Mouse (Mus musculus) hindbrain, embryonic 15.5 days (tissue): Measurements from ENCODE around the gene Pigo. TPM values are rescaled to one million over a fixed set of nuclear protein-coding genes. Genes with fewer than 3 reads are reported as not detected.

Experiments
- ATAC-seq: fragments of 200-750 bp; cut with Nextera tagmentation; 2 replicates; pipeline ENCODE4 v1.8.0; 2017; ENCODE audit warnings: low read depth, moderate number of reproducible peaks, moderate TSS enrichment; ENCODE audit not compliant: low FRiP score
- H3K27ac ChIP-seq: fragments of 300-500 bp; sonication (generic); replicated peaks from 2 replicates; pipeline ENCODE4 v1.5.1; 2015; ENCODE audit warnings: mild to moderate bottlenecking, inconsistent platforms
- H3K27me3 ChIP-seq: fragments of 300-500 bp; sonication (generic); 2 replicates; pipeline ENCODE4 v1.6.1; 2015; ENCODE audit warnings: control low read depth, inconsistent platforms
- H3K36me3 ChIP-seq: fragments of 300-500 bp; sonication (generic); 2 replicates; pipeline ENCODE4 v1.6.1; 2015; ENCODE audit warnings: control low read depth, inconsistent platforms
- H3K4me1 ChIP-seq: fragments of 300-500 bp; sonication (generic); replicated peaks from 2 replicates; pipeline ENCODE4 v1.6.1; 2015; ENCODE audit warnings: control low read depth, inconsistent platforms
- H3K4me2 ChIP-seq: fragments of 300-500 bp; sonication (generic); 2 replicates; pipeline ENCODE4 v1.6.1; 2015; ENCODE audit warnings: moderate library complexity, mild to moderate bottlenecking, inconsistent platforms
- H3K4me3 ChIP-seq: fragments of 300-500 bp; sonication (generic); 2 replicates; pipeline ENCODE4 v1.5.1; 2015; ENCODE audit warnings: mild to moderate bottlenecking, inconsistent platforms
- H3K9ac ChIP-seq: fragments of 300-500 bp; sonication (generic); 2 replicates; pipeline ENCODE4 v1.6.1; 2015; ENCODE audit warnings: inconsistent platforms
- H3K9me3 ChIP-seq: fragments of 300-500 bp; sonication (generic); 2 replicates; pipeline ENCODE4 v1.6.1; 2016; ENCODE audit warnings: control low read depth, inconsistent platforms
- WGBS: fragments of 180-500 bp; shearing (Covaris S2); methylation state at CpG from one replicate; pipeline ENCODE4 v1.1.7; 2015; 5-methylcytosine and 5-hydroxymethylcytosine counted together
- polyA plus RNA-seq: library from polyadenylated mRNA; unstranded; fragments of >200 nt; fragmentation: Nextera tagmentation; extraction: Ambion mirVana; gene quantifications from 2 replicates; pipeline ENCODE4 v1.2.1, GENCODE M21; 2015

Gene Pigo
- polyA plus RNA-seq, 1 experiment from 2014 or later: 28.9 TPM

DNA sequence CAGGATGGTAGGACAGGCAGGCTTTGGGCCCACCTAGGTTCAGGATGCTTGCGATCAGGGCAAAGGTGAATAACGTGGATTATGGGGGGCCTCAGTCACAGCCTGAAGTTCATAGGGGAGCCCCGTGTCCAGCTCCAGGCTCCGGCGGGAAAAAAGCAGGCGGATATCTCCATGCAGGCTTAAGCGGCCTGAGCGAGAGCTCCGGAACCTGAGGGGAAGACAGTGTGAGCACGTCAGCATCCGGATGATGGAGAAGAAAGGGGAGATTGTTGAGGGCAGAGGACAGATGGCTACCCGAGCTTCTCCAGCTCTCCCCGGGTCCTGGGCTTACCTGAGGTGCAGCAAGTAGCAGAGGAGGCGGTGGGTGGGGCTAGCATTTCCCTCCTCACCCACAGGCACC is 7.9 kb upstream of the Pigo start:
- H3K4me1 ChIP-seq: peaks cover 39% of the 10 kb centered on the region
- ATAC-seq: no peak
- no peak overlapping the region for H3K9ac ChIP-seq
- H3K9me3 ChIP-seq: no peaks in the 10 kb centered on the region
- no peak overlapping the region for H3K4me3 ChIP-seq
- no peak overlapping the region for H3K4me2 ChIP-seq
- no peaks in the 10 kb centered on the region for H3K27me3 ChIP-seq
- WGBS: 85% methylated on average over 14 of the region's 14 CpGs
- no peak overlapping the region for H3K27ac ChIP-seq
- peaks cover 38% of the 10 kb centered on the region for H3K36me3 ChIP-seq

DNA sequence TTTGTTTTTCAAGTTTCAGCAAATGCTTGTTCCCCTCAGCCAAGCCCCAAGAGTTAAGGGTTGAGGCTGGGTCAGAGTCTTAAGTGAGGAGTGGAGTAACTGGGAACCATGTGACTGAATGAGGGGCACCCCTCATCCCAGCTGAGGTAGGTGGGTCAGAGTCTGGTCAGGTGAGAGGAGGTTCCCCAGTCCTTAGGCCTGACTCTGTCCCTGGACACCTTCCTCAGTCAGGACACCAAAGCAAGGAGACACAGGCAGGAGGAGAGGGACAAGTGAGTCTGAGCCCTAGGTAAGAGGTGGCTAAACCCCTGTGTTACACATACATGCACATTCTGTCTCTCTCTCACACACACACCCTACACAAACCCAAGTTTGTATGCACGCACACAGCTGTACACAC is 6.9 kb upstream of the Pigo start:
- no peak overlapping the region for H3K9ac ChIP-seq
- H3K4me3 ChIP-seq: no peak overlapping the region
- peaks cover 29% of the 10 kb centered on the region for H3K4me1 ChIP-seq
- 100% methylated on average over 1 of the region's 1 CpGs for WGBS
- peaks cover 44% of the 10 kb centered on the region for H3K36me3 ChIP-seq
- H3K27ac ChIP-seq: peak overlapping the region; percentile 84; the same call in 1 of the 2 replicates
- no peak for ATAC-seq
- H3K4me2 ChIP-seq: no peak overlapping the region
- H3K27me3 ChIP-seq: no peaks in the 10 kb centered on the region
- no peaks in the 10 kb centered on the region for H3K9me3 ChIP-seq

DNA sequence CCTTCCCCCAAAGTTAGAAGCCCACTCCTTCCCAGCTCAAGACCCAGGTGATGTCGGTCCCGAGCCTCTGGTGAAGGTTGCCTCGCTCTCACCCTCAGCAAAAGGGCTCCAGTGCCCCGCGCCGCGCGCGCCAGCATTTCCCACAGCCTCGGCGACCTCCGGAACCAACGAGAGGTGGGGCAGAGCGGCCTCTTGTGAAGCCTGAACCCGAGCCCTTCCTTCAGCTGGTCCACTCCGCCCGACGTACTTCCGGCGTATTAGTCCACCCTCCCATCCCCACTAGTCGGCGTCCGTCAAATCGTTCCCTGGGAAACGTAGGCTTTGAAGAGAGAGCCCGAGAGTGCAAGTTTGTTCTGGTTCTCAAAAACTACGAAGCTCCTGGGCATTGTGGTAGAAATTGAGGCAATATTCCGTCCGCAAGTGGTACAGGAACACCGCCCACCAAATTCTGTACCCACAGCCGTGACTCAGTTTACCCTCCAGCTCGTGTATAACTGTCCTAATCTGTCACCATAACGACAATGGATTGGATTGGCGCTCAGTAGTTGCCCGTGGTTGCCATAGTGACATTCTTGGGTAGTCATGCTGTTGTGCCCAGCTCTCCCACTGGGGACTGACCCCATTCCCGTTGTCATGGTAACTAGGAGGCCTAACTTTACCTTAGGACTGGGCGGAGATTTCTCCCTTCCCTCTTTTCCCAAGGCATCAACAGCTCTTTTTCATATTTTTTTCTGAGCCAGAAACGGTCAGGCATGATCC is 5.8 kb upstream of the Pigo start, which contains the start of gene Stoml2:
Stoml2 (minus strand) TSS at position 474 of the 759 bp plus-strand sequence.
- peak; percentile 96 for ATAC-seq
- peak within 1 kb of the TSS; percentile 92 for H3K9ac ChIP-seq
- peak within 1 kb of the TSS; percentile 83 for H3K4me3 ChIP-seq
- peaks cover 49% of the 10 kb centered on the region for H3K36me3 ChIP-seq
- peak within 1 kb of the TSS; percentile 71 for H3K4me2 ChIP-seq
- peak within 1 kb of the TSS; percentile 84 for H3K27ac ChIP-seq
- under 1% methylated on average over 38 of the region's 38 CpGs for WGBS
- no peaks in the 10 kb centered on the region for H3K27me3 ChIP-seq
- peaks cover 24% of the 10 kb centered on the region for H3K4me1 ChIP-seq
- H3K9me3 ChIP-seq: no peaks in the 10 kb centered on the region

DNA sequence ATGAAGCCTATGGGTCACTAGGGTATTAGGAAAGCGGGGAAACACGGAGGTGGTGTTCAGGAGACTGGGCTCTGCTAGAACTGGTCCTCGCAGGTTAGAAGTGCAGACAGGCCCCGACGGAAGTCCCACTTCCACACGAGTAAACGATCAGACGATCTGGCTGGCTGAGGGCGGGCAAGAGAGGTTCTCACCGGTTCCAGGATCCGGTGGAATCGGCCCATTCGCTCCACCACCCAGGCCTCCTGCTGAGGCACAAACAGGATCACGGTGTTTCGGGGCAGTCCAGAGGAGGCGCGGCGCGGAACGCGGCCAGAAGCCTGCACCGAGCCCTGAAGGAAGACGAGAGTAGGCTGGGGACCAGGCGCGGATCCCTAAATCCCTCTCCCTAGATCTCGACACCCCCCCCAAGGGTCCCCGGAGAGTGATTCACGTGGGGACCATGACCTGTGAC is 5.2 kb upstream of the Pigo start:
- Histone ChIP-seq H3K4me2 (peak overlapping the region; percentile 71), H3K4me3 (peak overlapping the region; percentile 83), H3K27me3 (no peaks in the 10 kb centered on the region), H3K4me1 (peaks cover 24% of the 10 kb centered on the region), H3K9me3 (no peaks in the 10 kb centered on the region), H3K9ac (peak overlapping the region; percentile 92), H3K27ac (peak overlapping the region; percentile 84), H3K36me3 (peaks cover 45% of the 10 kb centered on the region)
- ATAC-seq: peak; percentile 65
- 2% methylated on average over 28 of the region's 28 CpGs for WGBS

- WGBS: 77% methylated on average over 9 of the region's 9 CpGs
- no peak for ATAC-seq
- Histone ChIP-seq H3K4me1 (peaks cover 24% of the 10 kb centered on the region), H3K36me3 (peaks cover 40% of the 10 kb centered on the region), H3K4me2 (peak overlapping the region; percentile 71), H3K27ac (peak overlapping the region; percentile 84), H3K9ac (peak overlapping the region; percentile 92), H3K4me3 (peak overlapping the region; percentile 83), H3K9me3 (no peaks in the 10 kb centered on the region), H3K27me3 (no peaks in the 10 kb centered on the region)
These were observed 4.7 kb upstream of the Pigo start for GRCm38 (mm10) chr4:43030352-43030751.

DNA sequence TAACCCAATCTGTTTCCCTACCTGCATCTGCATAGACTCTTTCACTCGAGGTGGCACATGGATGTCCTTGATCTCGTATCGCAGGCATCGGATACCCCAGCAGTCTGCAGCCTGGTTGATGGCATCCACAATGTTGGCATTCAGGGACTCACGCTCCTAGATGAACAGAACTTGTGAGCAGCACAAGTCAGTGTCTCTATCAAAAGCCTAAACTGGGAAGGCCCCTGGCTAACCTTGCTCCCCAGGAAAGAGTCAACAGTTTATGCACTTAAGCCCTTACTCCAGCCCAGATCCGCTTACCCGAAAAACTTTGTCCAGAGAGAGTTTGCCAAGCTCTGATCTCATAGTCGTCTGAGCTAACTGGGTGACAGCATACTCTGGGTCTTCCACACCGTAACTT is 4.1 kb upstream of the Pigo start:
- WGBS: 95% methylated on average over 9 of the region's 9 CpGs
- H3K4me1 ChIP-seq: peaks cover 29% of the 10 kb centered on the region
- no peak overlapping the region for H3K4me3 ChIP-seq
- H3K4me2 ChIP-seq: no peak overlapping the region; the same call in 1 of the 2 replicates
- no peak overlapping the region for H3K9ac ChIP-seq
- no peak for ATAC-seq
- no peaks in the 10 kb centered on the region for H3K9me3 ChIP-seq
- H3K27ac ChIP-seq: no peak overlapping the region
- no peaks in the 10 kb centered on the region for H3K27me3 ChIP-seq
- H3K36me3 ChIP-seq: peaks cover 35% of the 10 kb centered on the region

- Histone ChIP-seq H3K36me3 (peaks cover 29% of the 10 kb centered on the region), H3K4me2 (no peak overlapping the region), H3K27me3 (no peaks in the 10 kb centered on the region), H3K4me3 (no peak overlapping the region), H3K27ac (no peak overlapping the region), H3K9ac (no peak overlapping the region), H3K4me1 (peaks cover 35% of the 10 kb centered on the region), H3K9me3 (no peaks in the 10 kb centered on the region)
- WGBS: 96% methylated on average over 7 of the region's 7 CpGs
- ATAC-seq: no peak
These were observed 3.5 kb upstream of the Pigo start for GRCm38 (mm10) chr4:43029121-43029520.

DNA sequence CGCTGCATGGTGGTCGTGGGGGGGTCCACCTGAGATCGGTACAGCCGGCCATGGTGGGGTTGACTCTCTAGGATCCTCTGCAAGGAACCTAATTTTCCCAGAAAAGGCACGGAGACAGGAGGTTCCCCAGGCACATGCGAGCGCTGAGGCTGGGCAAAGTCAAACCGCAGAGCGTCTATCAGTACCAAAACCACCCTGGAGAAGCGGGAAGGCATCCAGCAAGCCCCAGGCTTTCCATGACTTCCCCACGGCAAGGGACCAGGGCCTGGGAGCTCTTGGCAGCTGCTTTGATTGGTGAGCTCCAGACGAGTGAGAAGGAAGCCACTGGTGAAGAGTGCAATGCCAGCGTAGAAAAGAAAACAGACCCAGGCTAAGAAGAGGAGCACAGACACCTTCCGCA is 946 bp downstream of the Pigo start:
- no peak for ATAC-seq
- WGBS: 76% methylated on average over 14 of the region's 14 CpGs
- H3K27ac ChIP-seq: peak overlapping the region; percentile 92

GRCm38 (mm10) chr4:43021341-43021740 is 4.3 kb downstream of the Pigo start:
- no peak overlapping the region for H3K27ac ChIP-seq
- H3K9me3 ChIP-seq: no peaks in the 10 kb centered on the region
- no peak overlapping the region for H3K9ac ChIP-seq
- H3K36me3 ChIP-seq: peaks cover 51% of the 10 kb centered on the region
- no peak overlapping the region for H3K4me3 ChIP-seq
- 74% methylated on average over 17 of the region's 17 CpGs for WGBS
- H3K27me3 ChIP-seq: no peaks in the 10 kb centered on the region
- peaks cover 16% of the 10 kb centered on the region for H3K4me1 ChIP-seq
- no peak overlapping the region for H3K4me2 ChIP-seq
- no peak for ATAC-seq

More for the DNA sequence above, 946 bp downstream of the Pigo start:
- Histone ChIP-seq H3K4me2 (peak overlapping the region; percentile 85), H3K9me3 (no peaks in the 10 kb centered on the region), H3K4me3 (peak overlapping the region; percentile 54), H3K9ac (peak overlapping the region; percentile 51), H3K36me3 (peaks cover 47% of the 10 kb centered on the region), H3K4me1 (peaks cover 19% of the 10 kb centered on the region), H3K27me3 (no peaks in the 10 kb centered on the region)

GRCm38 (mm10) chr4:43020876-43021275 is 4.7 kb downstream of the Pigo start:
- H3K36me3 ChIP-seq: peaks cover 51% of the 10 kb centered on the region

GRCm38 (mm10) chr4:43019641-43020465 is 5.8 kb downstream of the Pigo start:
- no peak for ATAC-seq
- Histone ChIP-seq H3K27ac (no peak overlapping the region), H3K4me2 (no peak overlapping the region), H3K4me3 (no peak overlapping the region), H3K9ac (no peak overlapping the region), H3K4me1 (peaks cover 13% of the 10 kb centered on the region), H3K27me3 (no peaks in the 10 kb centered on the region), H3K36me3 (peaks cover 51% of the 10 kb centered on the region), H3K9me3 (no peaks in the 10 kb centered on the region)
- 93% methylated on average over 23 of the region's 23 CpGs for WGBS

More at GRCm38 (mm10) chr4:43020876-43021275, 4.7 kb downstream of the Pigo start:
- peaks cover 16% of the 10 kb centered on the region for H3K4me1 ChIP-seq
- H3K27ac ChIP-seq: no peak overlapping the region
- H3K9me3 ChIP-seq: no peaks in the 10 kb centered on the region
- H3K4me2 ChIP-seq: no peak overlapping the region
- H3K27me3 ChIP-seq: no peaks in the 10 kb centered on the region
- 86% methylated on average over 16 of the region's 16 CpGs for WGBS
- no peak overlapping the region for H3K9ac ChIP-seq
- no peak overlapping the region for H3K4me3 ChIP-seq
- ATAC-seq: no peak

- Histone ChIP-seq H3K4me3 (no peak overlapping the region), H3K4me2 (no peak overlapping the region), H3K27ac (no peak overlapping the region), H3K27me3 (no peaks in the 10 kb centered on the region), H3K36me3 (peaks cover 51% of the 10 kb centered on the region), H3K9ac (no peak overlapping the region), H3K9me3 (no peaks in the 10 kb centered on the region), H3K4me1 (peaks cover 6% of the 10 kb centered on the region)
- 93% methylated on average over 10 of the region's 10 CpGs for WGBS
- no peak for ATAC-seq
These were observed 6.4 kb downstream of the Pigo start for GRCm38 (mm10) chr4:43019176-43019575.
